18 mouse cellular contexts compared by ENCODE assay signal in the genomic region with DNA sequence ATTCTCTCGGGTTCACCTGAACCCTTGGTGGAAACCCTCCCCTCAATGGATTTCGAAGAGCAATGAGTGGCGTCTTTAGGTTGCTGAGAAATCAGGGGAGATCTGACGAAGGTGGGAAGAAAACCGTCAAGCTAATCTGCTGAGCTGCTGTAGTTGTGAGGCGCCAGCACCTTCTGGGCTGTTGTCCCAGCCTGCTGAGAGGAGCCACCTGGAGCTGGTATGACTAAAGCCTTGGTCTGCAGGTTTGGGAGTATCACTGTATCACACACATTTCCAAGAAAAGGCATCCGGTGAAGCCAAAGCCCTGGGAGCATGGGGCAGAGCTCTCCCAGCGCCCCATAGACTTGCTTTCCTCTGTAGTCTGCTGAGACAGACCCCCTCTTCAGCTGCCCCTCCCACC. TPM values are rescaled to one million over a fixed set of nuclear protein-coding genes. Genes with fewer than 3 reads are reported as not detected.
DNase-seq lines count a peak whose midpoint lies in the region.
"Had no signal": no experiment of that assay in that cellular context is flagged by ENCODE, and none has a peak within 500 bp of the region (broad histone marks: within the 10 kb centered on the region; RNA-seq: fewer than 3 reads in every experiment).

No protein-coding gene starts in this region.

- H3K27me3 ChIP-seq in embryonic facial prominence, embryonic 10.5 days (replicated peaks; ENCODE audit: low read depth, poor library complexity, severe bottlenecking): peaks cover 11% of the 10 kb centered on the region; the same call in 1 of the 2 replicates
- H3K27me3 ChIP-seq: hindbrain, embryonic 15.5 days; lung, embryonic 15.5 days; midbrain, embryonic 15.5 days had no signal

- H3K36me3 ChIP-seq in embryonic facial prominence, embryonic 10.5 days (replicated peaks): no peaks in the 10 kb centered on the region
- H3K36me3 ChIP-seq: hindbrain, embryonic 15.5 days; lung, embryonic 15.5 days; midbrain, embryonic 15.5 days had no signal

- DNase-seq in gastrocnemius, adult 18-20 months (ENCODE audit: low spot score): peak; percentile 52
- no peak for DNase-seq in gastrocnemius, postnatal 10 days
- DNase-seq in layer of hippocampus, adult 9-11 months: peak; percentile 56
- no peak for DNase-seq in layer of hippocampus, adult 11-12 months (ENCODE audit: low spot score)
- DNase-seq in cerebellum, adult 8-10 months: peak; percentile 65
- no peak for DNase-seq in embryonic facial prominence, embryonic 10.5 days (ENCODE audit: low spot score)
- DNase-seq in testis, postnatal 14 days (ENCODE audit: low spot score): no peak
- DNase-seq: heart, adult 11 months; kidney, adult 18-20 months had no signal

- H3K4me3 ChIP-seq in embryonic facial prominence, embryonic 10.5 days: no peak overlapping the region
- H3K4me3 ChIP-seq: hindbrain, embryonic 15.5 days; lung, embryonic 15.5 days; midbrain, embryonic 15.5 days had no signal

- H3K9me3 ChIP-seq in embryonic facial prominence, embryonic 10.5 days: no peaks in the 10 kb centered on the region
- H3K9me3 ChIP-seq: hindbrain, embryonic 15.5 days; lung, embryonic 15.5 days; midbrain, embryonic 15.5 days had no signal

- WGBS in embryonic facial prominence, embryonic 10.5 days: 46% methylated on average over 8 of the region's 8 CpGs

- 0 out of 2 replicates have a peak overlapping the region, but pooled peaks have one; percentile 75 for H3K27ac ChIP-seq in embryonic facial prominence, embryonic 10.5 days (replicated peaks)

- peaks cover 69% of the 10 kb centered on the region for H3K4me1 ChIP-seq in embryonic facial prominence, embryonic 10.5 days

RNA-seq across cellular contexts. Expression of a gene that starts 4.7 kb away (rescaled TPM):
- 10 to 100 TPM; 59.3 to 62.6 TPM for total RNA-seq in gastrocnemius, adult 18-20 months (2021)
- 100 to 1,000 TPM; 469 to 474 TPM for total RNA-seq in gastrocnemius, postnatal 10 days (2021)
- polyA plus RNA-seq in embryonic facial prominence, embryonic 10.5 days (2016; fragmentation: Nextera tagmentation; extraction: Ambion mirVana): 3,458 and 4,025 TPM in 2 replicates

RNA-seq across cellular contexts. Expression of a gene that starts 30.7 kb away (rescaled TPM):
- not detected for total RNA-seq in gastrocnemius, adult 18-20 months (2021)
- total RNA-seq in gastrocnemius, postnatal 10 days (2021): not detected
- 0.27 TPM in 1 of 2 replicates, not detected in the other for polyA plus RNA-seq in embryonic facial prominence, embryonic 10.5 days (2016; fragmentation: Nextera tagmentation; extraction: Ambion mirVana)
- total RNA-seq: layer of hippocampus, adult 18-20 months; left cerebral cortex, postnatal 14 days; liver, adult 2 months had no signal
- polyA plus RNA-seq: brain, embryonic 14.5 days; forebrain, embryonic 16.5 days; heart, postnatal 0 days; hindbrain, embryonic 15.5 days; liver, adult 2 months; lung, embryonic 15.5 days; midbrain, embryonic 15.5 days had no signal

RNA-seq across cellular contexts. Expression of a gene that starts 49.6 kb away (rescaled TPM):
- 10 to 100 TPM; 66.1 to 70.4 TPM for total RNA-seq in gastrocnemius, adult 18-20 months (2021)
- total RNA-seq in gastrocnemius, postnatal 10 days (2021): 10 to 100 TPM; 53.8 to 56.9 TPM
- polyA plus RNA-seq in embryonic facial prominence, embryonic 10.5 days (2016; fragmentation: Nextera tagmentation; extraction: Ambion mirVana): 26.1 and 31.4 TPM in 2 replicates

Comparison
In these comparisons a context has a peak if more than half of its experiments do, and no peak if none do; other contexts are left out.
1. DNase-seq: peak in gastrocnemius, adult 18-20 months (single experiment), layer of hippocampus, adult 9-11 months (single experiment) and cerebellum, adult 8-10 months (single experiment); none in gastrocnemius, postnatal 10 days (single experiment), layer of hippocampus, adult 11-12 months (single experiment), embryonic facial prominence, embryonic 10.5 days (single experiment) and testis, postnatal 14 days (single experiment).
2. RNA of a gene that starts 4.7 kb away (total RNA-seq): 469 to 474 TPM in gastrocnemius, postnatal 10 days; 59.3 to 62.6 TPM in gastrocnemius, adult 18-20 months; every median in the first group is over 4 times any median in the second.